Mouse (Mus musculus) MEL (cell line): ENCODE data around the gene Prr19. TPM values are rescaled to one million over a fixed set of nuclear protein-coding genes. Genes with fewer than 3 reads are reported as not detected.

Source experiments
- DNase-seq: peaks from one replicate; pipeline ENCODE4 v3.0.0; 2011; ENCODE audit warnings: low read depth, low spot score
- H3K27ac ChIP-seq: 2 replicates; pipeline ENCODE4 v1.5.1; 2012; ENCODE audit warnings: low read depth, mild to moderate bottlenecking, control low read depth, low read length, moderate library complexity; ENCODE audit not compliant: control insufficient read depth
- H3K27me3 ChIP-seq, 2 experiments: fragments of 150-350 bp in 1 of 2; sonication (generic) in 1 of 2; 2 replicates each; pipeline ENCODE4 v1.6.1; 2012; ENCODE audit warnings: low read length in 2 of 2, mild to moderate bottlenecking in 2 of 2, improper control_type of control experiment in 1 of 2, moderate library complexity in 1 of 2; ENCODE audit not compliant: insufficient read depth in 2 of 2, control insufficient read depth in 1 of 2
- H3K36me3 ChIP-seq, 2 experiments: 2 replicates each; pipeline ENCODE4 v1.6.1; 2012 to 2014; ENCODE audit warnings: low read length in 2 of 2, improper control_type of control experiment in 1 of 2, inconsistent platforms in 1 of 2, mild to moderate bottlenecking in 1 of 2; ENCODE audit not compliant: insufficient read depth in 2 of 2, control insufficient read depth in 1 of 2
- H3K4me1 ChIP-seq, 2 experiments: fragments of 150-350 bp in 1 of 2; sonication (generic) in 1 of 2; 2 replicates each; pipeline ENCODE4 v1.6.1; 2012; ENCODE audit warnings: low read length in 2 of 2, improper control_type of control experiment in 1 of 2, mild to moderate bottlenecking in 1 of 2; ENCODE audit not compliant: insufficient read depth in 2 of 2, control insufficient read depth in 1 of 2
- H3K4me3 ChIP-seq, 2 experiments: fragments of 150-350 bp in 1 of 2; sonication (generic) in 1 of 2; 2 replicates each; pipeline ENCODE4 v1.5.1; 2012; ENCODE audit warnings: low read depth in 2 of 2, low read length in 2 of 2, mild to moderate bottlenecking in 2 of 2, moderate library complexity in 2 of 2, control low read depth in 1 of 2, improper control_type of control experiment in 1 of 2; ENCODE audit not compliant: control insufficient read depth in 1 of 2, insufficient read depth in 1 of 2
- H3K79me2 ChIP-seq: 2 replicates; pipeline ENCODE4 v1.6.1; 2012; ENCODE audit warnings: mild to moderate bottlenecking, low read length, moderate library complexity; ENCODE audit not compliant: control insufficient read depth, poor library complexity, insufficient read depth
- H3K9ac ChIP-seq: 2 replicates; pipeline ENCODE4 v1.6.1; 2012; ENCODE audit warnings: low read depth, mild to moderate bottlenecking, control low read depth, low read length, moderate library complexity; ENCODE audit not compliant: control insufficient read depth, poor library complexity, severe bottlenecking
- H3K9me3 ChIP-seq: fragments of 150-350 bp; sonication (generic); replicated peaks from 2 replicates; pipeline ENCODE4 v1.6.1; 2012; ENCODE audit warnings: mild to moderate bottlenecking, low read length, improper control_type of control experiment, moderate library complexity; ENCODE audit not compliant: insufficient read depth
- CHD2 ChIP-seq: IDR thresholded peaks from 2 replicates; pipeline ENCODE4 v1.6.1; 2011; ENCODE audit warnings: low read length, improper control_type of control experiment
- E2F4 ChIP-seq: IDR thresholded peaks from 2 replicates; pipeline ENCODE4 v1.6.1; 2011; ENCODE audit warnings: low read depth, low read length, improper control_type of control experiment, borderline replicate concordance
- EP300 ChIP-seq, 2 experiments: IDR thresholded peaks; 2 replicates each; pipeline ENCODE4 v1.6.1; 2011; ENCODE audit warnings: improper control_type of control experiment in 2 of 2, low read length in 2 of 2, low read depth in 1 of 2, mild to moderate bottlenecking in 1 of 2
- ETS1 ChIP-seq: IDR thresholded peaks from 2 replicates; pipeline ENCODE4 v1.6.1; 2012; ENCODE audit warnings: low read depth, mild to moderate bottlenecking, inconsistent platforms, low read length, improper control_type of control experiment, moderate library complexity
- GABPA ChIP-seq: IDR thresholded peaks from 2 replicates; pipeline ENCODE4 v1.6.1; 2012; ENCODE audit warnings: low read depth, mild to moderate bottlenecking, inconsistent platforms, low read length, improper control_type of control experiment, moderate library complexity
- MAFK ChIP-seq: IDR thresholded peaks from 2 replicates; pipeline ENCODE4 v1.6.1; 2011; ENCODE audit warnings: low read depth, mild to moderate bottlenecking, low read length, improper control_type of control experiment, borderline replicate concordance
- MAX ChIP-seq: IDR thresholded peaks from 2 replicates; pipeline ENCODE4 v1.6.1; 2011; ENCODE audit warnings: low read length, improper control_type of control experiment
- MAZ ChIP-seq: IDR thresholded peaks from 2 replicates; pipeline ENCODE4 v1.6.1; 2012; ENCODE audit warnings: low read depth, mild to moderate bottlenecking, inconsistent platforms, low read length, improper control_type of control experiment
- MYB ChIP-seq: IDR thresholded peaks from 2 replicates; pipeline ENCODE4 v1.6.1; 2011; ENCODE audit warnings: mild to moderate bottlenecking, low read depth, low read length, improper control_type of control experiment
- POLR2A ChIP-seq, 2 experiments: IDR thresholded peaks; 2 replicates each; pipeline ENCODE4 v1.6.1; 2011 to 2012; ENCODE audit warnings: low read length in 2 of 2, mild to moderate bottlenecking in 2 of 2, control low read depth in 1 of 2, improper control_type of control experiment in 1 of 2, low read depth in 1 of 2, moderate library complexity in 1 of 2; ENCODE audit not compliant: control insufficient read depth in 1 of 2, insufficient read depth in 1 of 2, poor library complexity in 1 of 2
- RAD21 ChIP-seq: IDR thresholded peaks from 2 replicates; pipeline ENCODE4 v1.6.1; 2011; ENCODE audit warnings: mild to moderate bottlenecking, low read depth, low read length, improper control_type of control experiment
- UBTF ChIP-seq: IDR thresholded peaks from 2 replicates; pipeline ENCODE4 v1.6.1; 2012; ENCODE audit warnings: low read depth, mild to moderate bottlenecking, inconsistent platforms, low read length, improper control_type of control experiment, moderate library complexity, borderline replicate concordance; ENCODE audit not compliant: insufficient read depth
- USF1 ChIP-seq: IDR thresholded peaks from 2 replicates; pipeline ENCODE4 v1.6.1; 2014; ENCODE audit warnings: low read depth, mild to moderate bottlenecking, inconsistent platforms, low read length, improper control_type of control experiment, moderate library complexity
- USF2 ChIP-seq, 2 experiments: IDR thresholded peaks; 2 replicates each; pipeline ENCODE4 v1.6.1; 2011 to 2012; ENCODE audit warnings: improper control_type of control experiment in 2 of 2, low read length in 2 of 2, borderline replicate concordance in 1 of 2, inconsistent platforms in 1 of 2, low read depth in 1 of 2, mild to moderate bottlenecking in 1 of 2; ENCODE audit not compliant: insufficient read depth in 1 of 2
- ZMIZ1 ChIP-seq: IDR thresholded peaks from 2 replicates; pipeline ENCODE4 v1.6.1; 2012; ENCODE audit warnings: low read depth, mild to moderate bottlenecking, inconsistent platforms, low read length, improper control_type of control experiment, moderate library complexity
- ZNF384 ChIP-seq: IDR thresholded peaks from 2 replicates; pipeline ENCODE4 v1.6.1; 2012; ENCODE audit warnings: low read depth, mild to moderate bottlenecking, inconsistent platforms, low read length, improper control_type of control experiment
- polyA plus RNA-seq, 2 experiments: library from polyadenylated mRNA; stranded (reverse) in 1 of 2; unstranded in 1 of 2; fragments of >175 nt in 1 of 2; fragments of >200 nt in 1 of 2; gene quantifications; 2 replicates each; pipeline versions ENCODE4 v1.2.1 to v1.2.4; 2012; ENCODE audit warnings: low replicate concordance in 2 of 2, low read depth in 1 of 2; ENCODE audit not compliant: insufficient read length in 2 of 2, insufficient read depth in 1 of 2, missing spikeins in 1 of 2
- total RNA-seq: library from RNA; depleted of rRNA; stranded (reverse); fragments of 300-350 nt; gene quantifications from 2 replicates; pipeline ENCODE4 v1.2.3, GENCODE M21; 2012

Gene Prr19
- total and polyA plus RNA-seq, 3 experiments, result 0.11 TPM; not detected in 2

- H3K4me3 ChIP-seq, result peak overlapping the region in 1 of 2 experiments; percentile 91; a peak in 3 of 4 replicates
- DNase-seq, result no peak
- peaks cover 21 to 28% of the 10 kb centered on the region in 2 experiments for H3K36me3 ChIP-seq
- H3K4me1 ChIP-seq, result peaks cover 9 to 26% of the 10 kb centered on the region in 2 experiments
- peaks cover 32% of the 10 kb centered on the region for H3K79me2 ChIP-seq
- peak overlapping the region; percentile 86; the same call in 1 of the 2 replicates for H3K27ac ChIP-seq
- peak overlapping the region; percentile 80 for H3K9ac ChIP-seq
- H3K27me3 ChIP-seq, result no peaks in the 10 kb centered on the region
- TF ChIP-seq GABPA (no peak), ZNF384 (no peak), MAX (no peak), MAZ (no peak), MAFK (no peak), CHD2 (no peak)
- H3K9me3 ChIP-seq, result no peaks in the 10 kb centered on the region
These were observed 16.4 kb upstream of the Prr19 start for GRCm38 (mm10) chr7:25284766-25285165.

GRCm38 (mm10) chr7:25285511-25286238, 15.5 kb upstream of the Prr19 start:
- no peaks in the 10 kb centered on the region for H3K27me3 ChIP-seq
- TF ChIP-seq EP300 (IDR thresholded peaks at IDR 0.05; ENCODE audit: low read depth in 1 of 2, low read length in 2 of 2), result no peak
- no peak for TF ChIP-seq MAFK
- TF ChIP-seq POLR2A (IDR thresholded peaks at IDR 0.05; ENCODE audit: control insufficient read depth in 1 of 2, insufficient read depth in 1 of 2, low read depth in 1 of 2, low read length in 2 of 2, poor library complexity in 1 of 2), result no peak
- TF ChIP-seq ZNF384, result no peak
- TF ChIP-seq UBTF, result no peak
- no peak for TF ChIP-seq MYB
- TF ChIP-seq CHD2, result no peak
- TF ChIP-seq RAD21, result no peak
- TF ChIP-seq ETS1, result no peak
- no peak for TF ChIP-seq ZMIZ1
- TF ChIP-seq GABPA, result no peak
- TF ChIP-seq E2F4, result no peak
- no peak for TF ChIP-seq USF2 (IDR thresholded peaks at IDR 0.05; ENCODE audit: borderline replicate concordance in 1 of 2, insufficient read depth in 1 of 2, low read depth in 1 of 2, low read length in 2 of 2)
- no peak for TF ChIP-seq USF1
- TF ChIP-seq, all 39 proteins: peak for 0
- Histone ChIP-seq H3K4me3 (no peak overlapping the region), H3K4me1 (peaks cover 9 to 27% of the 10 kb centered on the region in 2 experiments), H3K9ac (no peak overlapping the region), H3K36me3 (peaks cover 24 to 31% of the 10 kb centered on the region in 2 experiments), H3K27ac (no peak overlapping the region), H3K9me3 (no peaks in the 10 kb centered on the region), H3K79me2 (peaks cover 31% of the 10 kb centered on the region)
- no peak for DNase-seq
